Mouse (Mus musculus): ENCODE results near the gene Gm26897. TPM values are rescaled to one million over a fixed set of nuclear protein-coding genes. Genes with fewer than 3 reads are reported as not detected.

Gene Gm26897
- not detected in 2 replicates for polyA plus RNA-seq (2015; fragmentation: Nextera tagmentation; extraction: Ambion mirVana)

DNA sequence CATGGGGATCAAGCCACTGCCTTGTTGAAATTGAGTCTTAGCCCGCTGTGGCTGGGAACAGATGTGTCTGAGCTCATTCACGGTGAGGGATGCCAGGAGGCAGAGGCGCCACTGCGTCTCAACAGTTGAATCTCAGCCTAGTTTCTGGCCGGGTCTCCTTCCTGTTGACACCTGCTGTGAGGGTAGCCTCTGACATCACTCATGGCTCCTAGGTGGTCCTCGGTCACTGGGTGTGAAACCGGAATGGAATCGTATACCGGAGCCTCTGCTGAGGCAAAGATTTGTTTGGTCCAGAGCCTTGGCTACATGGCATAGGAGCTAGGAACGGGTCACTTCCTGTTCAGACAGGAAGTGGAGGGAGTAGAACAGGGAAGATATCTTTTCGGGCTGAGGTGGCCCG lies at the start of gene Gm26897:
Gene Gm26897, plus strand, starts transcription at position 74 of the 400 bp plus-strand sequence.
- Histone ChIP-seq H3K27me3 (peaks cover 16% of the 10 kb centered on the region), H3K9me3 (0 out of 2 replicates have a peak, but pooled peaks cover under 1% of the 10 kb centered on the region), H3K4me2 (replicated peaks) (no peak within 1 kb of the TSS), H3K9ac (no peak within 1 kb of the TSS), H3K27ac (no peak within 1 kb of the TSS), H3K4me3 (no peak within 1 kb of the TSS), H3K36me3 (no peaks in the 10 kb centered on the region), H3K4me1 (peaks cover 14% of the 10 kb centered on the region; the same call in 1 of the 2 replicates)
- 85% methylated on average over 12 of the region's 12 CpGs for WGBS
- ATAC-seq (ENCODE audit: low FRiP score, low read depth): no peak

- H3K9me3 ChIP-seq: no peaks in the 10 kb centered on the region
- no peaks in the 10 kb centered on the region for H3K36me3 ChIP-seq
- peaks cover 24% of the 10 kb centered on the region for H3K4me1 ChIP-seq
- no peak overlapping the region for H3K27ac ChIP-seq
- no peak overlapping the region for H3K4me2 ChIP-seq (replicated peaks)
- no peak for ATAC-seq (ENCODE audit: low FRiP score, low read depth)
- peaks cover 37% of the 10 kb centered on the region for H3K27me3 ChIP-seq
- H3K9ac ChIP-seq: no peak overlapping the region
- 66% methylated on average over 5 of the region's 5 CpGs for WGBS
- no peak overlapping the region for H3K4me3 ChIP-seq
Measured at GRCm38 (mm10) chr5:111687370-111687769, 46.4 kb upstream of the Gm26897 start.

- Histone ChIP-seq H3K4me1 (peaks cover 37% of the 10 kb centered on the region), H3K36me3 (no peaks in the 10 kb centered on the region), H3K4me3 (no peak overlapping the region), H3K9ac (no peak overlapping the region), H3K4me2 (replicated peaks) (no peak overlapping the region), H3K9me3 (no peaks in the 10 kb centered on the region), H3K27ac (no peak overlapping the region), H3K27me3 (peaks cover 39% of the 10 kb centered on the region)
- WGBS: 14% methylated on average over 10 of the region's 10 CpGs
- no peak for ATAC-seq (ENCODE audit: low FRiP score, low read depth)
Measured at GRCm38 (mm10) chr5:111688584-111688983, 45.1 kb upstream of the Gm26897 start.

DNA sequence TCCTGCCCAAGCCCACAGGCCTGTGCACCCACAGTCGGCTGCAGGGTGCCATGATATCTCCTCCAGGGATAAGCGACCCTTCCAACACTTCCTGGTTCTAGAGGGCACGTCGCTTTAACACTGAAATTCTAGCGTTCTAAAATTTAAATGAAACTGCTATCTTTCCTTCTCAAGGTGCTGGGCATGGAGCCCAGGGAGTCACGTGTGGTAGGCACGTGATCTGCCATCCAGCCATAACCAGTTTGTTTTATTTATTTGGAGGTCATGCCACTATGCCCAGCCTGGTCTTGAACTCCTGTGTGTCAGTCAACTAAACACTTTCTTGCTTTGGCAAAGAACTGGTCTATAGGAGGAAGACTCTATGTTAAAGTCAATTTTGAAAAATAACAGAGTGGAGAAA lies 35.7 kb upstream of the Gm26897 start:
- peaks cover 32% of the 10 kb centered on the region for H3K4me1 ChIP-seq
- no peaks in the 10 kb centered on the region for H3K36me3 ChIP-seq
- no peak overlapping the region for H3K9ac ChIP-seq
- no peak overlapping the region for H3K4me3 ChIP-seq
- no peaks in the 10 kb centered on the region for H3K9me3 ChIP-seq
- WGBS: 83% methylated on average over 7 of the region's 7 CpGs
- no peak overlapping the region for H3K4me2 ChIP-seq (replicated peaks)
- H3K27me3 ChIP-seq: peaks cover 45% of the 10 kb centered on the region
- no peak overlapping the region for H3K27ac ChIP-seq
- ATAC-seq (ENCODE audit: low FRiP score, low read depth): no peak

- Histone ChIP-seq H3K36me3 (no peaks in the 10 kb centered on the region), H3K4me2 (replicated peaks) (no peak overlapping the region; the same call in 1 of the 2 replicates), H3K9ac (no peak overlapping the region), H3K9me3 (no peaks in the 10 kb centered on the region), H3K27ac (no peak overlapping the region), H3K4me3 (no peak overlapping the region), H3K4me1 (peaks cover 32% of the 10 kb centered on the region), H3K27me3 (peaks cover 40% of the 10 kb centered on the region)
- WGBS: 41% methylated on average over 23 of the region's 23 CpGs
- no peak for ATAC-seq (ENCODE audit: low FRiP score, low read depth)
Measured at GRCm38 (mm10) chr5:111699711-111700303, 33.9 kb upstream of the Gm26897 start.

GRCm38 (mm10) chr5:111701634-111702329 lies 31.9 kb upstream of the Gm26897 start:
- WGBS: 8% methylated on average over 15 of the region's 31 CpGs
- Histone ChIP-seq H3K4me1 (peaks cover 31% of the 10 kb centered on the region), H3K4me2 (replicated peaks) (peak overlapping the region; percentile 59), H3K27me3 (peaks cover 46% of the 10 kb centered on the region), H3K9me3 (no peaks in the 10 kb centered on the region), H3K36me3 (no peaks in the 10 kb centered on the region), H3K4me3 (peak overlapping the region; percentile 24), H3K27ac (no peak overlapping the region), H3K9ac (0 out of 2 replicates have a peak overlapping the region, but pooled peaks have one; percentile 13)
- ATAC-seq (ENCODE audit: low FRiP score, low read depth): no peak

DNA sequence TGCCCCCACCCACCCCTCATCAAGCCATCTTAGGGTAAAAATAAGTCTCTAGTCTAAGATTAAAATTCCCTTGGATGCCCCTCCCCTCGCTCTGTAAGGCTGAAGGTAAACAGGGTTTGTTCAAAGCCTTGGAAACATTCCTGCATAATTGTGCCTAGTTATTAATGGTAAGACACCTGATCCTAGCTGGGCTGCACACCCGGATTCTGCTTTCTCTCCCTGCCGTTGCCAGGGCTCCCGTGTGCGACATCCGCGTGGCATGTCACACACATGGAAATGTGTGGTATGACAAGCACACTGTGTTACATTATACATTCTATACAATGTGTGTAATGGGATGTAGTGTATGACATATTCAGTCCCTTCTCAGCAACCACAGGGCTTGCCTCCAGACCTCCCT lies 30.1 kb upstream of the Gm26897 start:
- H3K4me1 ChIP-seq: peaks cover 31% of the 10 kb centered on the region
- ATAC-seq (ENCODE audit: low FRiP score, low read depth): no peak
- 71% methylated on average over 7 of the region's 7 CpGs for WGBS
- no peaks in the 10 kb centered on the region for H3K9me3 ChIP-seq
- no peak overlapping the region for H3K27ac ChIP-seq
- peaks cover 55% of the 10 kb centered on the region for H3K27me3 ChIP-seq
- H3K4me2 ChIP-seq (replicated peaks): no peak overlapping the region
- H3K36me3 ChIP-seq: no peaks in the 10 kb centered on the region
- no peak overlapping the region for H3K9ac ChIP-seq
- no peak overlapping the region for H3K4me3 ChIP-seq

DNA sequence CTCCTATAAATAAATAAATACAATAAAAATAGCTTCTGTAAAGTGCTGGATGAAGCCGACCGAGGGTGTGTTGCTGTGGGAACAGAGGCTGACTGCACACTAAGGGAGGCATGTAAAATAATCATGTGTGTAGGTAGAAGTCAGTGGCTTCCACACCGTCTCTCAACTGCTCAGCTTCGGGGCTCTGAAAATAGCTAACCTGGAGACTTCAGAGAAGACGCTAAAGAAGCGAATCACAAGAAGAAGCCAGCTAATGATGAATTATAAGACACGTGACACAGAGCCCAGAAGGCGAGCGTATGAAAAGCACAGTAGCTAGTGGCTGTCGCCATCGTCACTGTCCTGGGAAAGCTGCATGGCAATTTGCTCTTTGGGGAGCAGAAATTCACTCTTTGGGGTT lies 29.4 kb upstream of the Gm26897 start:
- no peak overlapping the region for H3K4me3 ChIP-seq
- no peak overlapping the region for H3K9ac ChIP-seq
- no peak overlapping the region for H3K4me2 ChIP-seq (replicated peaks)
- 77% methylated on average over 11 of the region's 11 CpGs for WGBS
- peaks cover 55% of the 10 kb centered on the region for H3K27me3 ChIP-seq
- H3K27ac ChIP-seq: no peak overlapping the region
- H3K4me1 ChIP-seq: peaks cover 34% of the 10 kb centered on the region
- H3K9me3 ChIP-seq: no peaks in the 10 kb centered on the region
- ATAC-seq (ENCODE audit: low FRiP score, low read depth): no peak
- no peaks in the 10 kb centered on the region for H3K36me3 ChIP-seq

- Histone ChIP-seq H3K4me2 (replicated peaks) (no peak overlapping the region), H3K27me3 (peaks cover 30% of the 10 kb centered on the region), H3K4me1 (peaks cover 5% of the 10 kb centered on the region; the same call in 1 of the 2 replicates), H3K36me3 (0 out of 2 replicates have a peak, but pooled peaks cover 4% of the 10 kb centered on the region), H3K4me3 (no peak overlapping the region), H3K27ac (no peak overlapping the region), H3K9ac (no peak overlapping the region), H3K9me3 (peaks cover 15% of the 10 kb centered on the region)
- 34% methylated on average over 8 of the region's 8 CpGs for WGBS
- no peak for ATAC-seq (ENCODE audit: low FRiP score, low read depth)
Measured at GRCm38 (mm10) chr5:111709195-111709901, 24.4 kb upstream of the Gm26897 start.

GRCm38 (mm10) chr5:111719018-111719417 lies 14.7 kb upstream of the Gm26897 start:
- WGBS: 61% methylated on average over 3 of the region's 3 CpGs

GRCm38 (mm10) chr5:111720726-111721125 lies 13.0 kb upstream of the Gm26897 start:
- Histone ChIP-seq H3K4me3 (no peak overlapping the region), H3K9ac (no peak overlapping the region), H3K4me1 (peaks cover 25% of the 10 kb centered on the region), H3K4me2 (replicated peaks) (no peak overlapping the region), H3K27me3 (peaks cover 38% of the 10 kb centered on the region), H3K27ac (no peak overlapping the region), H3K9me3 (no peaks in the 10 kb centered on the region), H3K36me3 (no peaks in the 10 kb centered on the region)
- ATAC-seq (ENCODE audit: low FRiP score, low read depth): no peak
- WGBS: 55% methylated on average over 9 of the region's 9 CpGs

More at GRCm38 (mm10) chr5:111719018-111719417, 14.7 kb upstream of the Gm26897 start:
- no peak for ATAC-seq (ENCODE audit: low FRiP score, low read depth)
- Histone ChIP-seq H3K4me2 (replicated peaks) (no peak overlapping the region), H3K9me3 (no peaks in the 10 kb centered on the region), H3K36me3 (no peaks in the 10 kb centered on the region), H3K4me1 (peaks cover 7% of the 10 kb centered on the region; the same call in 1 of the 2 replicates), H3K27me3 (peaks cover 41% of the 10 kb centered on the region), H3K4me3 (no peak overlapping the region), H3K27ac (no peak overlapping the region), H3K9ac (no peak overlapping the region)

DNA sequence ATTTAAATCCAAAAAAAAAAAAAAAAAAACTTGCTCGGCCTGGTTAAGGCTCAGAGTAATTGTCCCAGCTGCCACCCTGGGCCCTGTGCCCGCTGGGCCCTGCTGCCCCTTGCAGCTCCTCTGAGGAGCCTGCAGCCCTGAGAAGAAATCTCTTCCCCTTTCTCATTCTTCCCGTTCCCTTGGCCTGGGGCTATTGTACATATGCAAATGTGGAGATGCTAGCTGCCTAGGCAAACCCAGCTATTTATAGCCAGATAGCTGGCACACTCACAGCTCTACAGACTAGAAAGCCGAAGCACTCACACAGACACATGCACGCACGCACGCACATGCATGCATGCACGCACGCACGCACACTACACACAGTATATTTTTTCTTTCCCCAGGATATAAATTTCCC lies 9.0 kb upstream of the Gm26897 start:
- ATAC-seq (ENCODE audit: low FRiP score, low read depth): no peak
- Histone ChIP-seq H3K9me3 (peaks cover 8% of the 10 kb centered on the region; the same call in 1 of the 2 replicates), H3K4me2 (replicated peaks) (no peak overlapping the region; the same call in 1 of the 2 replicates), H3K4me1 (peaks cover 28% of the 10 kb centered on the region), H3K36me3 (no peaks in the 10 kb centered on the region), H3K27ac (no peak overlapping the region), H3K4me3 (no peak overlapping the region), H3K27me3 (peaks cover 33% of the 10 kb centered on the region), H3K9ac (no peak overlapping the region)
- 64% methylated on average over 10 of the region's 10 CpGs for WGBS
